Mouse (Mus musculus): ENCODE results near the gene Nedd9. TPM values are rescaled to one million over a fixed set of nuclear protein-coding genes. Genes with fewer than 3 reads are reported as not detected.

The Nedd9 gene
- total and polyA plus RNA-seq, 3 experiments, result 0.15 to 0.25 TPM; not detected in 1

DNA sequence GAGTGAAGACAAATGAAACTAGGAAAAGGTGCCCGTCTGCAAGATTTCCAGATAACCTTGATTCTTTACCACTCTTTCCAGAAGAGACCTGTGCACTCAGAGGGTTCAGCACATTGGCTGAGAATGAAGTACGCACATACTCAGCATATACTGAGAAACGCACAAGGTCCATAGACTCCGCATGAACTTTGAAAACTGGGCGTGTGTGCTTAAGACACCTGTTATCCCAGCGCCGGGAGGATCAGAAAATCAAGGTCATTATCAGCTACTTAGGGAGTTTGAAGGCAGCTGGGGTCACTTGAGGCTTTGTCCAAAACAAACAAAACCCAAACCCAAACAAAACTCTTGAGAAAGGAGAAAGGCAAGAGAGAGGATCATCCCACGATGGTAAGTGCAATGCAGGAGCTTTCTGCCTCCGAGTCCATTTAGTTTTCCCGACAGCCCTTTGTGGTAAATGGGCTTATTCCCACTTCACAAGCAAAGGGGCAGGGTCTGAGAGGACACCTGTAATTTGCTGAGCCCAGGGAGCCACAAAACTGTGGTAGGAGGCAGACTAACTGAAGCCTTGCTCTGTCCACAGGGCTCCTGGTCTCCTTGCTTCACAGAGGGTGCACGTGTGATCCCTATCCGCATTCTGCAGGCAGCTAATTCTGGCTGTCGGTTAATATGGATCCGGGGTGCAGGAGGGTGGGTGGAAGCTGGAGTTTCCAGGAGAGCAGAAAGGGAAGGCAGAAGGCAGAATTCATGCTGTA is 153.1 kb downstream of the Nedd9 start:
- Histone ChIP-seq H3K4me1 (ENCODE audit: control insufficient read depth in 1 of 2, insufficient read depth in 2 of 2, low read length in 2 of 2) (no peaks in the 10 kb centered on the region), H3K9me3 (replicated peaks; ENCODE audit: insufficient read depth, low read length) (no peaks in the 10 kb centered on the region), H3K9ac (ENCODE audit: control insufficient read depth, low read depth, low read length, poor library complexity, severe bottlenecking) (no peak overlapping the region), H3K27ac (ENCODE audit: control insufficient read depth, low read depth, low read length) (no peak overlapping the region), H3K36me3 (ENCODE audit: control insufficient read depth in 1 of 2, insufficient read depth in 2 of 2, low read length in 2 of 2) (no peaks in the 10 kb centered on the region), H3K27me3 (ENCODE audit: control insufficient read depth in 1 of 2, insufficient read depth in 2 of 2, low read length in 2 of 2) (no peaks in the 10 kb centered on the region), H3K4me3 (ENCODE audit: control insufficient read depth in 1 of 2, insufficient read depth in 1 of 2, low read depth in 2 of 2, low read length in 2 of 2) (no peak overlapping the region), H3K79me2 (ENCODE audit: control insufficient read depth, insufficient read depth, low read length, poor library complexity) (no peaks in the 10 kb centered on the region)
- TF ChIP-seq RCOR1 (IDR thresholded peaks at IDR 0.05; ENCODE audit: low read depth, low read length) (no peak), EP300 (IDR thresholded peaks at IDR 0.05; ENCODE audit: low read depth in 1 of 2, low read length in 2 of 2) (no peak)
- DNase-seq (ENCODE audit: low read depth, low spot score), result no peak

DNA sequence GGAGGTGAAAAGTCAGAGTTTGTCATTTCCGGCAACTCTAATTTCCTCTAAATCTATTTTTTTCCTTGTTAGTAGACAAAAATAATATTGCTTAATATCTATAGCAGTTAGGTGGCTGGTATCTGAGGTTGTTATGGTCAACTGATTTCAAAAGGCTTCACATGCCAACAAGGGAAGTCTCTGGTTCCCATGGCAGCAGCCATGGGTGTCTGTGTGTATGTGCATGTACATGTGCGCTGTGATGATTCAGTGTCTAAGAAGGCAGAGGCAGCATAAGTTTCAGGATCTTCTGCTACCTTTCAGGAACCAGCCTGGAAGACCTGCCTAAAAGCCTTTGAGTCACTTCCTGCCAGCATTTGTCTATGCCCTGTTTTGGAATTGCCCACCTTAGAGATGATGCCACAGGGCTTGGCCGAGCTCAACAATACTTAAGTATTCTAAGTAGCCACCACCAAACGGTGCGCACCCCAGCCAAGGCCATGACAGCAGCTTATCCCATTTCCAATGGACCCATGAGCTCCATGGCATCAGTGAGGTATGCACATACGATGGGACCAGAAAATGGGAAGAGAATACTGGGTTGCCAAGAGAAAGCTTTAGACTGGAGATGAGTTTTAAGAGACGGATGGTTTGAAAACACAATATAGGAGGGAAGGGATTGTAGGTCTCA is 155.4 kb downstream of the Nedd9 start:
- Histone ChIP-seq H3K9me3 (replicated peaks; ENCODE audit: insufficient read depth, low read length) (no peaks in the 10 kb centered on the region), H3K4me1 (ENCODE audit: control insufficient read depth in 1 of 2, insufficient read depth in 2 of 2, low read length in 2 of 2) (no peaks in the 10 kb centered on the region), H3K9ac (ENCODE audit: control insufficient read depth, low read depth, low read length, poor library complexity, severe bottlenecking) (no peak overlapping the region), H3K36me3 (ENCODE audit: control insufficient read depth in 1 of 2, insufficient read depth in 2 of 2, low read length in 2 of 2) (no peaks in the 10 kb centered on the region), H3K4me3 (ENCODE audit: control insufficient read depth in 1 of 2, insufficient read depth in 1 of 2, low read depth in 2 of 2, low read length in 2 of 2) (no peak overlapping the region), H3K27ac (ENCODE audit: control insufficient read depth, low read depth, low read length) (no peak overlapping the region), H3K27me3 (ENCODE audit: control insufficient read depth in 1 of 2, insufficient read depth in 2 of 2, low read length in 2 of 2) (no peaks in the 10 kb centered on the region), H3K79me2 (ENCODE audit: control insufficient read depth, insufficient read depth, low read length, poor library complexity) (no peaks in the 10 kb centered on the region)
- no peak for TF ChIP-seq POLR2AphosphoS2 (IDR thresholded peaks at IDR 0.05; ENCODE audit: low read length)
- no peak for TF ChIP-seq MXI1 (IDR thresholded peaks at IDR 0.05; ENCODE audit: low read depth, low read length)
- TF ChIP-seq MYB (IDR thresholded peaks at IDR 0.05; ENCODE audit: low read depth, low read length), result no peak
- TF ChIP-seq TBP (IDR thresholded peaks at IDR 0.05; ENCODE audit: low read depth, low read length), result no peak
- TF ChIP-seq HCFC1 (IDR thresholded peaks at IDR 0.05; ENCODE audit: low read depth, low read length), result no peak
- TF ChIP-seq MYC (IDR thresholded peaks at IDR 0.05; ENCODE audit: low read depth, low read length), result no peak
- no peak for TF ChIP-seq ETS1 (IDR thresholded peaks at IDR 0.05; ENCODE audit: low read depth, low read length)
- no peak for TF ChIP-seq RAD21 (IDR thresholded peaks at IDR 0.05; ENCODE audit: low read depth, low read length)
- TF ChIP-seq BHLHE40 (IDR thresholded peaks at IDR 0.05; ENCODE audit: borderline replicate concordance, low read depth, low read length), result no peak
- no peak for TF ChIP-seq MAFK (IDR thresholded peaks at IDR 0.05; ENCODE audit: borderline replicate concordance, low read depth, low read length)
- no peak for TF ChIP-seq ELF1 (IDR thresholded peaks at IDR 0.05; ENCODE audit: low read depth, low read length)
- no peak for DNase-seq (ENCODE audit: low read depth, low spot score)
